Mouse (Mus musculus): ENCODE data around the gene Macf1.
A peak's percentile ranks its signal among the peaks of the same experiment; 100 is the strongest.
"Not testable (repeated sequence)": the region's sequence is repeated elsewhere in the genome, so short reads cannot be mapped to it uniquely, and the experiment has no call there.

Macf1 gene

GRCm38 (mm10) chr4:123529230-123529629 is 154.9 kb downstream of the Macf1 start:
- peak; percentile 61 for DNase-seq

GRCm38 (mm10) chr4:123527607-123528010 is 156.6 kb downstream of the Macf1 start:
- peak; percentile 75 for DNase-seq

DNA sequence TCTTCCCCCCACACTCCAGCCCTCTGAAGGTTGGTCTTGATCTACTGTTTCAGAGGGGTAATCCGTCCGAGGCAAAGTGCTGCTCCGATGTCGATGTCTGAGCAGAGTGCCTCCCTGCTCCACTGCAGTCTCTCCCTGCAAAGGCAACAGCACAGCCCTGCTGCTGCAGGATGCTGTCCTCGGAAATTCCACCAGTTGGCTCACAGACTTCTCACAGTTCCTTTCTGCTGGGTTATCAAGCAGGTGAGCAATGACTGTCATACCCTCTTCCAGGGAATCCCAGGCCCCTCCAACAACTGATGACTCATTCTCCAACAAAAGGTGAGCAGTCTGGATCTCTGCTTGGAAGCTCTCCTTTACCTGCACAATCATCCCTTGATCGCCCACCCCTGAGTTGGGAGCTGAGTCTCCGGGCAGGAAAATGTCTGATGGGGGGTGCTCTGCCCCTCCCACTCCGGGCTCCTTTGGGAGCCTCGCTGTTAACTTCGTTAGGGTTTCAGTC is 157.3 kb downstream of the Macf1 start:
- peak; percentile 8 for DNase-seq

DNA sequence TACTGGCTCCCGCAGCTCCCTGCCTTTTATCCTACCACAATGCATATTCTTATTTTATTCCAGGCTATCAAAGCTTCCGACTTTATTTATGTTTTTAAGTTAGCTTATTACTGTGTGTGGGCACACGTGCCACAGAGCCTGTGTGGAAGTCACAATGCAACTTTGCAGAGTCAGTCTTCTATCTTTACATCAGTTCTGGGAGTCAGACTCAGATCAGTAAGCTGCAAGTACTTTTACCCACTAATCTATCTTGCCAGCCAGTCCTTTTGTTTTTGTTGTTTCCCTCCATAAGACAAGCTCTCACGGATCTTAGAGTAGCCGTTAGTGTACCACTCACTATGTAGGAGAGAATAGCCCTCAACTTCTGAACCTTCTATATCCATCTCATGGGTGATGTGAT is 159.4 kb downstream of the Macf1 start:
- DNase-seq = no peak

- not testable (repeated sequence) for DNase-seq
Observed at GRCm38 (mm10) chr4:123520123-123520522, 164.0 kb downstream of the Macf1 start.

DNA sequence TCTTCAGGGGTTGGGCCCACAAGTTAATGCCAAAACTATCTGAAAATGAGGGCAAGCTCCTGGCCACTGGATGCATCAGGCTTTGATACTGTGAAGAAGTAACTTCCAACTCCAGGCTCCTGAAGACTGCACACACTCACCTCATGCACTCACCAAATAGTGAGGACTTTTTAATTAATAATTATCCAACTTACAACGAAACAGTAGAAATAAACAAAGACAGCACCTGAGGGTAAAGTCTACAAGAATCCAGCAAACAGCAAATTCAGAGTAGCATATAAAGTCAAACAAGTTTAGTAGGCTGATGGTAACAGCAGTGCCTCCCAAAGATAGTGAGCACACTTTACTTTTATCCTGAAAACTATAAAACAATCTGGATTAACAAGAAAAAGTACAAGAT is 168.5 kb downstream of the Macf1 start:
- DNase-seq = no peak

DNA sequence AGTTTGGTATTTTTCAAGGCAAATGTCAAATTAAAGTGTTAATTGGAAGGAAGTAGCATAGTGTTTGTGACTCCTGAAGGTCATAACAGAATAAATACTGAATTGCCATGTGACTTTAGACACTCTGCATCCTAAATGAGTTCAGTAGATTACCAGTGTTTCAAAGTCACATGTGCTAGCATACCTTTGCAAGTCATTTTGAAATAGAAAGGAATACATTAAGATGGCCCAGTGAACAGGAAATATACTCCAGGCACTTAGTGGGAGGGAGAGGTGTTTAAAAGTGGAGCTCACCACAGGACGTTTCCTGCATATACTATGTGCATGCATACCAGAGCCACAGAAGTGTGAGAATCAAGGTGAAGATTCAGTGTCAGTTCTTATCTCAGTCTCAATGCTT is 174.0 kb downstream of the Macf1 start:
- no peak for DNase-seq

- no peak for DNase-seq
Observed at GRCm38 (mm10) chr4:123489086-123489485, 195.1 kb downstream of the Macf1 start.

DNA sequence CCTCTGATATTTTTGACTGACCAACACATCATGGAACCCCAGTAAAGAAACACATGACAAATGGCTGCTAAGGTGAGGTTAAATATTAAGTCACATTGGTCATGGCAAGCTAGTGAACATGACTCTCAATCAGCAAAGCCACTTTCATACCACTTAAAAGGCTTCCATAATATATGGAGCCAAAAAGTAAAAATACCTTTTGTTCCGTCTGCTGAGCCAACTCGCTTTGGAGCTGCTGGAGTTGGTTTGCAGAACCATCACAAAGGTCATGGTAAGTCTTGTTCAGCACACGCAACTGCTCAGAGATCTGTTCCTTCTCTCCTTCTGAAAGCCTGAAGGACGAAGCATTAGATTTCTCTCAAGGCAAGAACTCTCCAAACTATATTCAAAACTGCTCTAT is 204.2 kb downstream of the Macf1 start:
- DNase-seq = no peak

DNA sequence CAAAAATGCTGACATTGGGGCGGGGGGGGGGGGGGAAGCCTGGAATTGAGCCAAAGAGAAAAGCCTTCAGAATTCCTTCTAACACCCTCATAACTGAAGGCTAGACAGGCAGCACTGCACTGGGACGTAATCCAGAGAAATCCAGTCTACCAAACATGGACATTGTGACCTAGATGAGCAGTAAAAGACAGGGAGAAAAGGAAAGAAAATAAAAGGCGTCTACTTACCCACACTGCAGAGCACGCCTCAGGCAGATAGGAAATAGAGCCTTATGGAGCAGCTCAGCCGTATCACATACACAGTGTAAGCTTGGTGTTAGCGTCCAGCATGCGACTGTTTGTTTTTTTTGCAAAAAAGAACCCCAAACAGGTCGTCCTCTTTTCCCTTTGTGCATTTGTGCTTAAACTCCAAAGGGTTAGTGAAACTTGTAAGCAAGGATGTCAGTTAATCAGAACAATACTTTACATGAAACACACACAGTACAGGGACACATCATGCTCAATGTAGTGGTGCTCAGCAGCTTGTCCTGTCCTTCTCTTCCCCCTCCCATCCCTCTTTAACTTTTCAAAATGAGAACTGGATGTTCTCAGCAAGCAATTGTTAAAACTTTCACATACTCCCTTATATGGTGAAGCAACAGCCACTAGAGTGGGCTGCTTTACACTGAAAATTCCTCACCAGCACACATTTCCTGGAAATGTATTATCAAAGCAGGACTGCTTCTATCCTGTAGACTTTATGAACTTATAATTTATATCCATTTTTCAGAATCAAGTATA is 205.3 kb downstream of the Macf1 start:
- peak; percentile 40 for DNase-seq

DNA sequence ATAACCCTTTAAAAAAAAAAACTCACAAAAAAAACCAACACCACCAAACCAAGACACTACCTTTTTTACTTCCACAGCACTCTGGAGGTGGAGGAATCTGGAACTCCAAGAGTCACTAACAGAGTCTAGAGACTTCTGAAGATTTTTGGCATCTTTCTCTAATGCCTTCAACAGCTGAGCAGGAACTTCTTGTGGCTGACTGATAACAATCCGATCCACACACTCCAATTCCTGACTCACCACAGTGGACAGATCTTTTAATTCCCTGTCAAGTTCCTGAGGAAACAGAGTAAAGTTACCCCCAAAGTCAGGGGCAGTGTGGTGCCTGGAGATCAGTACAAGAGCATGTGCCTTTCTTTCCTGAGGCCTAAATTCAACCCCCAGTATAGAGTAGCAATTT is 218.4 kb downstream of the Macf1 start:
- no peak for DNase-seq

GRCm38 (mm10) chr4:123460595-123461272 is 223.4 kb downstream of the Macf1 start:
- DNase-seq = no peak

DNA sequence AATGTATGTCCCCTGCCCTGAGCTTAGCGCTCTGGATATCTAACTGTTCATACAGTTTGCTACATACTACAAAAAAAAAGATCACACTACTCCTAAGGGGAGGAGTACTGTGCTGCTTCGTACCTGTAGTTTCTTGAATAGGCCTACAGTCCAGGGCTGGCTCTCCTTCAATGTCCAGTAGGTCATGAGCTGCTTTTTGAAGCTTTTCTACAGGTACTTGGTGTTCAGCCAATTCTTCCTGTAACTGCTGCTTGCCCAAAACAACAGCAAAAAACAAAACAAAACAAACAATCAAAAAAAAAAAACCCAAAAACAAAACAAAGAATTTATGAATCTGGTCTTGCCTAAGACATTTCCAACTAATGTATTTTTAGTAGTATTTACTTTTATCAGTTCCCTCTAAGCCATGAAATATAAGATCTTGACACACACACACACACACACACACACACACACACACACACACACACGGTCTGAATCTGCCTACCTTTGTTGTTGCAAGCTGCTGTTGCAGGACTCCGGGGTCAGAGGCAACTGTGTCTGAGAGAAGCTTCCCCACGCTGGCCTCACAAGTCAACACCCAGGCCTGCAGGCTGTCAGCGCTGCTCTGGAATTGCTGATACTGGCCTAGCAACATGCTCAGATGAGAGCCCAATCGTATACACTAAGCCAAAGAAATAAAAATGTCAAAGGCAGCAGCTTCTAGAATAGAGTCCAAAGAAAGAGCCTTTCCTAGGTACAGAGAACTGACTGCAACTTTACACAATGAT is 229.1 kb downstream of the Macf1 start:
- DNase-seq = no peak

- DNase-seq = no peak
Observed at GRCm38 (mm10) chr4:123453729-123454128, 230.4 kb downstream of the Macf1 start.

DNA sequence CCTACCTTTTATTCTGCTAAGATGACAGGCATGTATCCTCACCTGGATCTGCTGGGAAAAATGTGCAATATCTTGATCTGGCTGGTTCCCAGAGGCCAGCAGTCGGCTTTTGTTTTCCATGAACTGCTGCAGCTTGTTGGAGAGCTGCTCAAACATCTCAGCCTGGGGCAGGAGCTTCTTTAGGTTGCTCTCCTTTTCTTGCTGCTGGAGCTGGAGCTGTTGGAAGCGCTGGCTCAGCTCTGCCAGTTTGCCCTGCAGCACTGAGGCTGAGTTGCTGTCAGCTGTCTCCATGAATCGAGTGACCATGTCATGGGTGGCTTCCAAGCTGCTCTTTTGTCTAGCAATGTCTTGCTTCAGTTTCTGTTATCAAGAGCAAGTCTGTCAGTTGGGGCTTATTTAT is 232.2 kb downstream of the Macf1 start:
- no peak for DNase-seq

- DNase-seq = no peak
Observed at GRCm38 (mm10) chr4:123449304-123449703, 234.9 kb downstream of the Macf1 start.

DNA sequence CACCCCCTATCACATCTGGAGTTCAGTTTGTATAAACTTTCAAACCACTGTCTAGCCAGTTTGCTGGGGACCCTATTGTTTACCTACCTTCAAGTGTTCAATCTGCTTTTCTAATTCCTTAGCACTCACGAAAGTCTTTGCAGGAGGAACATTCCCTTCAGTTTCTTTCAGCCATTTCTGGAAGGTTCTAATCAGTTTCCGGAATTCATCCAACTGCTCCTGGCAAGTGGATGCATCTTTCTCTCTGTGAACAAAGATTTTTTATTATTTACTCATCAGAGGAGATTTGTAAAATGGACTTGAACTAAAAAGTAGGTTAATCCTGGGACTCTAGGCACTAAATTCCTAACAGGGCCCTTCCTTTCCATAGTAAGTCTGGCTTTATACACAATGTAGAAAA is 236.1 kb downstream of the Macf1 start:
- DNase-seq = no peak

DNA sequence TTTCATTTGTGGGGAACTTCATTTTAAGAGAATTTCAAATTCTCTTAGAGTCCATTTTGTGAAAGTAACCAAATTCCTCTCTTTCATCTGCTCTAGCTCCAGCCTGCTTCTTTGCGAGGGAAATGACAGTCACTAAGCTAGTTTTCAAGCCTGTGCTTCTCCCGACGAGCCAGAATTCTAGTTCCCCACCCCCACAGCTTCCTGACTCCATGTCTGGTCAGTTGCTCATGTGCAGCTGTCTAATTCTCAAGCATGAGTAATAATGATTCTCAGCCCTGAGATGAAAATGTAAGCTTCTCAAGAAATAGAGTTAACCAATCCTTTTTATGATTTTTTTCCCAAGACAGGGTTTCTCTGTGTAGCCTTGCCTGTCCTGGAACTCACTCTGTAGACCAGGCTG is 236.9 kb downstream of the Macf1 start:
- peak; percentile 21 for DNase-seq

- DNase-seq = no peak
Observed at GRCm38 (mm10) chr4:123446754-123447153, 237.4 kb downstream of the Macf1 start.

DNA sequence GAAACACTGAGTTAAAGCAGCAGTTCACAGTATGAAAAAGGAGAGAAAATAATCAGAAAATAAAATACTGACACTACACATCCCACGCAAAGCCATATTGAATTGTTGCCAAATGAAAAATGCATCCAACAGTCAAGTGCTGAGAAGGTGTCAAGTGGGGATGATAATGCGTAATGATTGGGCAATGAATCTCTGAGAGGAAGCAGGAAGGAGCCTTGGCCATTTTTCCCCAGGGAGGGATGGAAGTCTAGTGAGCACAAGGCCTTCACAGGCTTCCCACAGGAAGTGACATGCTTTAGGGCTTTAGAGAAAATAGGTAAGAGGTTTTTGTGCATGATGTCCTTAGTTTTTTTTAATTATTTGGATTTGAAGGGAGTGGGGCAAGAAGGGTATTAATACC is 237.9 kb downstream of the Macf1 start:
- peak; percentile 22 for DNase-seq

DNA sequence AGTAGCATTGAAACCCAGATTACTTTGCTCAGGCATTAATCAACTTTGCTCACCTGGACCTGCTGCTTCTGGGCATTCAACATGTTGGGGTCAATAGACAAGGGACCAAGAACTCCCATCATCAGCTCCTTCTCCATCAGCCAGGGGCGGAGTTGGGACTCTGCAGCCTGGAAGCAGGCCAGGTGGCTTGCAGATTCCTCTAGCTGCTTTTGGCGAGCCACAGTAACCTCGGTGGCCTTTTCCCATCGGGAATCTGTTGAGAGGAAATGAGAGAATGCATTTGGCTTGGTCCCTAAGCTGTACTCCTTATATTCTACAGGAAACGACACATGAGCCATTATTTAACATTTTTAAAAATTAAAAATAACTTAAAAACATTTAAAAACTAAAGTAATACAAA is 245.7 kb downstream of the Macf1 start:
- DNase-seq = peak; percentile 73

DNA sequence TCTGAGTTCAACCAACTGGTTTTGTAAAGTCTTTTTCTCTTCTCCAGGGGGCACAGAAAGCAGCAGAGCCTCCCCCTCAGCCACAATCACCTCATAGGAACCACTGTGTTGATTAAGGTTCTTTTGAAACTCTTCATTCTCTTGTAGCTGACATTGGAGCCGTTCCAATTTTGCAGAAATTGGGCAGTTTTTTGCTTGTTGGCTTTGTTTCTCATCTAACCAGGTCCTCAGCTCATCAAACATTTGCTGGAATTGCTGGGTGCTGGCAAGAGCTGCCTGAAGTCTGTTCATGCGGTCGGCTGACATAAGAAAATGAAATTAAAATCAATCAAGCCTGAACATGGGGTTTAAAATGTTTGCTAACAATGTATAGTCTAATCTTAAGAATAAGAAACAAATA is 251.0 kb downstream of the Macf1 start:
- no peak for DNase-seq

DNA sequence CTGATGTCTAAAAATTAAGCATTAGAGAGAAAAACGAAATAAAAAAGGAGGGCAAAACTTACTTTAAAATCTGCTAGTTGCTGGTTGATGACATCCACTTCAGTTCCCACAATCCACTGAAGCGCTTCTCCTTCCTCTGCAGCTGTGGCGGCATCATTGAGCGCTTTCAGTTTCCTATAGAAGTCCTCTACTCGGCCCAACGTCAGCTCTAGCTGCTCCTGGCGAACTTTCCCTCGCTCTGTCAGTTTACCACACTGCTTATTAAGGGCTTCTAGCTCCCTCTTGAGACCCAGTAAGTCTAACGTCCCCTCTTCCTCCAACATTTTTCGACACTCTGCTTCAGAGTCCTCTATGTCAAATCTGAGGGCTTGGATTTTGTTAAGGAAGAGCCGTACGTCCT is 252.2 kb downstream of the Macf1 start:
- peak; percentile 23 for DNase-seq

Measured in lung, postnatal 10 days (tissue).